Mouse (Mus musculus): ENCODE results near the gene Grin1. TPM values are rescaled to one million over a fixed set of nuclear protein-coding genes. Genes with fewer than 3 reads are reported as not detected.
"Not testable (repeated sequence)": the region's sequence is repeated elsewhere in the genome, so short reads cannot be mapped to it uniquely, and the experiment has no call there.

Gene Grin1
- total RNA-seq, 2 experiments from 2014 or later = 435 to 455 TPM

DNA sequence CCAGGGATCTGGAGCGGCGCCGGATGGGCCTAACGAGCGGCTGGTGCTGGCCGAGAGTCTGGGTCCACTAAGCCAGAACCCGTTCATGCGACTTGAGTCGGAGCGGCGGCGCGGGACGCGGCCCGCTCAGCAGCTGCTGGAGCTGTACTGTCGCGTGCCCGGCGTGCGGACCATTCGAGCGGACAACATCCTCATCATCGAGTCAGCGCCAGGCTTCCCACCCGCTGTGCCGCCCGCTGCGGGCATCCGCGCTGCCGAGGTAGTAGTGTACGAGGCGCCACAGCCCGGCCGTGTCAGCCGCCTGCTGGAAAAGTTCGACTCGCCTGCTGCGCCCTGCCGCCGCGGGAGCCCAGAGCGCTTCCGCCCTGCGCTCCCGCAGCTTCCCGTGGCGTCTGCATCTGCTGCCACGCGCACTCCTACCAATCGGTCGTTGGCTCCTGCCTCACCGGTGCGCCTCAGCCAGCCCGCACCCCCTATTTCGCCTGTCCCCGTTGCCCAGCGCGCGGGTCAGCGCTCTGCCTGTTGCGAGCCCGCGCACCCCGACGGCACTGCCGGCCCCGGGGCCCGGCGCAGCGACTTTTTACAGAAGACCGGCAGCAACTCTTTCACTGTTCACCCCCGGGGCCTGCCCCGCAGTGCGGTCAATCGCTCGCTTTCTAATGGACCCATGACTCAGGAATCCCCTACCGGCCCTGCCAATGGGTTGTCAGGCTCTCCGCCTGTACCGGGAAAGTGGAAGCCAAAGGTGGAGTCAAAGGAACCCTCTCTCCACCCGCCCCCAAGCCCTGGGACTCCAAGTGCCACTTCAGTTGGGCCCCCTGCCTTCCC, 56.0 kb downstream of the Grin1 start:
- intact Hi-C loops (cut with DNase I) = loop anchor here (1.0 kb wide), 1 partner anchor 8 kb away; no protein-coding TSS in a partner anchor
- no peak for DNase-seq (ENCODE audit: low spot score in 2 of 2)

DNA sequence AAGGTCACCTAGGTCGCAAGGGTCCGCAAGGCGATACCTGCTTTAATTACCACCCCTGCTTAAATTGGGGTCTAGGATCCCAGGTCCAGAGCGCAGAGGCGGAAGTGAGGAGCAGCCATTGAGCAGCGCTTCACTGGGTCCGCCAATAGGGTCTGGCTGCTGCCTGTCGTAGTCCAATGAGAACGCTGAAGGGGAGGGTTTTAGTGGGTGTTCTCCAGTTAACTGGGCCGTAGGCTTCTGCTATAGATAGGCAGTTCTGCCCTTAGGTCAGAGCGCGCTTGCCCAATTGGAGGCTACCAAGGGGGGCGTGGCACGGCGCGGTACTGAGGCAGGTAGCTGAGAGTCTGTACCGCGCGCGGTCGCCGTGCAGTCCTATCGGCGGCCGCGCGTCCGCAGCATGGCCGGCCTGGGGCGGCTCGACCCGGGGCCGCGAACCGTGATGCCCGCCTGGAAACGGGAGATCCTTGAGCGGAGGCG, 56.7 kb downstream of the Grin1 start, which contains the start of gene Tprn:
TSS of gene Tprn (plus strand) at position 328 of the 477 bp plus-strand sequence.
- intact Hi-C loops (cut with DNase I) = no loop called here
- DNase-seq (ENCODE audit: low spot score in 2 of 2) = peak; percentile 93 to 99

DNA sequence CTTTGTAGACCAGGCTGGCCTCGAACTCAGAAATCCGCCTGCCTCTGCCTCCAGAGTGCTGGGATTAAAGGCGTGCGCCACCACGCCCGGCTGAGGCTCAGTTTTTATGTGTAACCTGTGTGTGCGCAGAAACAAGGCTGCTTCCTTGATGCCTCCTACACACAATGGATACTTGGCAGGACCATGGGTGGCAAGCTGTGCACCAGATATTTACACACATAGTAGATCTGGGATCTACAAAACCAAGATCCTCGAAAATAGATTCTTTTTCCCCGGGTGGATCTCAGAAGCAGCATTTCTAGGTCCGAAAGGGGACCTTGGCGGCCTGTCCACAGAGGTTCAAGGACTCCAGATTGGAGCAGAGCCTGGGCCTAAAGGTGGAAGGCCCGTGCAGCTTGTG, 57.1 kb downstream of the Grin1 start:
- intact Hi-C loops (cut with DNase I) = no loop called here
- peak; percentile 30 to 61 for DNase-seq (ENCODE audit: low spot score in 2 of 2)

DNA sequence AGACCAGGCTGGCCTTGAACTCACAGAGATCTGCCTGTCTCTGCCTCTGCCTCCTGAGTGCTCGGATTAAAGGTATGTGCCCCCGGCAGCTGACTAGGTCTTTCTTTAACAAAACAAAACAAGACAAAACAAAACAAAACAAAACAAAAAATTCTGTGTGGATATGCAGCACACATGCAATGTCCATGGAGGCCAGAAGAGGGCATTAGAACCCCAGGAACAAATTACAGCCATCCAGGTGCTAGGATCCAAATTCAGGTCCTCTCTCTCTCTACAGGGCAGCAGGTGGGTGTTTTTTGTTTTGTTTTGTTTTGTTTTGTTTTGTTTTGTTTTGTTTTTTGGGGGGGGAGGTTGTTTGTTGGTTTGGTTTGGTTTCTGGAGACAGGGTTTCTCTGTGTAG, 60.1 kb downstream of the Grin1 start:
- intact Hi-C loops (cut with DNase I) = loop anchor here (5.0 kb wide), 1 partner anchor 67 kb away; no protein-coding TSS in a partner anchor

DNA sequence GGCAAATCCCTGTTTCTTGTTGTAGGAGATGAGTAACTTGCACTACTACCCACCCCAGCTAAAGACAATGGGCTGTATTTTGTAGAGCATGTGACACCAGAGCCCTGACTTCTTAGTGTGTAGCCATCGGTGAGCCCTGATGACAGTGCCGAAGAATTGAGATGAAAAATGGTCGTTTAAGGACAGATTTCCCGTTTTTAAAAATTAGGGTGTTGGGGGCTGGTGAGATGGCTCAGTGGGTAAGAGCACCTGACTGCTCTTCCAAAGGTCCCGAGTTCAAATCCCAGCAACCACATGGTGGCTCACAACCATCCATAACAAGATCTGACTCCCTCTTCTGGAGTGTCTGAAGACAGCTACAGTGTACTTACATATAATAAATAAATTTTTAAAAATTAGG, 61.7 kb downstream of the Grin1 start:
- intact Hi-C loops (cut with DNase I) = loop anchor here (5.0 kb wide), 1 partner anchor 65 kb away; no protein-coding TSS in a partner anchor
- not testable (repeated sequence) for DNase-seq (ENCODE audit: low spot score in 2 of 2)

More for the DNA sequence above, 60.1 kb downstream of the Grin1 start:
- DNase-seq (ENCODE audit: low spot score in 2 of 2) = no peak

DNA sequence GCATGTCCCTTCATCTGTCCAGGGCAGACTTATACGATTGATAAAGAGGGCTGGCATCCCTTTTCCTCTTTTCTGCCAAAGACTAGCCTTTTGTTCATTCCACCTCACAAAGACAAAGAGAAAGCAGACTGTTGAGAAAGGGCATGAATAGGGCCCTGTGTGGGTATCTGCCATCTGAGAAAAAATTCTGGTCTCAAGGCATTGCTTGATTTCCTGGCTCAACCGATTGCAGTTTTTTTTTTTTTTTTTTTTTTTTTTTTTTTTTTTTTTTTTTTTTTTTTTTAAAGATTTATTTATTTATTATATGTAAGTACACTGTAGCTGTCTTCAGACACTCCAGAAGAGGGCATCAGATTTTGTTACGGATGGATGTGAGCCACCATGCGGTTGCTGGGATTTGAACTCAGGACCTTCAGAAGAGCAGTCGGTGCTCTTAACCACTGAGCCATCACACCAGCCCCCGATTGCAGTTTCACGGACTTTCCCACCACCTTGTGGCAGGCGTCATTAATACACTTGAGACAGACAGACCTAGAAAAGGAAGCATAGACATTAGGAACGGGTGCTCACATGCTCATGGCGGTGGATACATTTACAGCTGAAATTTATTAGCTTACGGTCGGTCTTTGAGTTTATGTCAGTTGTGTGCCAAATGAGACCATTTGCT, 62.4 kb downstream of the Grin1 start:
- not testable (repeated sequence) for DNase-seq (ENCODE audit: low spot score in 2 of 2)
- intact Hi-C loops (cut with DNase I) = loop anchor here (5.0 kb wide), 1 partner anchor 64 kb away; no protein-coding TSS in a partner anchor

DNA sequence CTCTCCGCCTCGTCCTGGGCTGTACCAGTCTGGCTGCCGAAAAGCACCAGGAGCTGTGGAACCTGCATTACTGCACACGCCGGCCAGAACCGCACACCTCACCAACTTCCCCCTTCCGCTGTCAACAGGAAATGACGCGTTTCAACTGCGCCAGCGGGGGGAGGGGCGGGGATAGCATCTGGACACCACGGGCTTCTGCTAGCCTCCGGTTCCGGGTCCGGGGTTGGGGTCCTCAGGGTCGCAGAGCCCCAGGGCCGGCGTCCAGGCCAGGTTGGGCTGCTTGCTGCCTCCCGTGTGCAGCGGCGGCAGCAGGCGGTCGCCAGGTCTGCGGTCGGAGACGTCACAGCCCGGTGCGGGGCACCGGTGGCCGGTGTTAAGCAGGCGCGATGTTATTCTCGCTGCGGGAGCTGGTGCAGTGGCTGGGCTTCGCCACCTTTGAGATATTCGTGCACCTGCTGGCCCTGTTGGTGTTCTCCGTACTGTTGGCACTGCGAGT, 63.7 kb downstream of the Grin1 start, which contains the start of gene Tmem203:
TSS of gene Tmem203 (plus strand) at position 156 of the 496 bp plus-strand sequence.
- intact Hi-C loops (cut with DNase I) = loop anchor here (2.0 to 5.0 kb wide), 2 partner anchors 31 to 63 kb away; partner anchors contain the start of gene Tubb4b
- DNase-seq (ENCODE audit: low spot score in 2 of 2) = peak; percentile 83 to 90

DNA sequence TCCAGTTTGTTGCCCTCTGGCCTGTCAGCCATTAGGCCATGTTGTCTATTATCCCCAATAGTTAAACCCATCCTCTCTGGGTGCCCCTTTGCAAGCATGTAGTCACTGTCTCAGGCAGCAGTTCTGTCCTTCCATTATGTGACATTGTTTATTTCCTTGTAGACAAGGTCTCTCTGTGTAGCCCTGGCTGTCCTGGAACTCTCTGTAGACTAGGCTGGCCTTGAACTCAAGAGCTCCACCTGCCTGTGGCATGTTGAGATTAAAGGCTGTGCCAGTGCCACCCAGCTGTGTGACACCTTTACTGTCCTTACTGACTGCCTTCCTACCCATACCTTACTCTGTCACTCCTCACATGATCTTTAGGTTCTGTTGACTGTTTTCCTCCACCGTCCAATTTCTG, 66.7 kb downstream of the Grin1 start:
- DNase-seq (ENCODE audit: low spot score in 2 of 2) = no peak
- intact Hi-C loops (cut with DNase I) = no loop called here

DNA sequence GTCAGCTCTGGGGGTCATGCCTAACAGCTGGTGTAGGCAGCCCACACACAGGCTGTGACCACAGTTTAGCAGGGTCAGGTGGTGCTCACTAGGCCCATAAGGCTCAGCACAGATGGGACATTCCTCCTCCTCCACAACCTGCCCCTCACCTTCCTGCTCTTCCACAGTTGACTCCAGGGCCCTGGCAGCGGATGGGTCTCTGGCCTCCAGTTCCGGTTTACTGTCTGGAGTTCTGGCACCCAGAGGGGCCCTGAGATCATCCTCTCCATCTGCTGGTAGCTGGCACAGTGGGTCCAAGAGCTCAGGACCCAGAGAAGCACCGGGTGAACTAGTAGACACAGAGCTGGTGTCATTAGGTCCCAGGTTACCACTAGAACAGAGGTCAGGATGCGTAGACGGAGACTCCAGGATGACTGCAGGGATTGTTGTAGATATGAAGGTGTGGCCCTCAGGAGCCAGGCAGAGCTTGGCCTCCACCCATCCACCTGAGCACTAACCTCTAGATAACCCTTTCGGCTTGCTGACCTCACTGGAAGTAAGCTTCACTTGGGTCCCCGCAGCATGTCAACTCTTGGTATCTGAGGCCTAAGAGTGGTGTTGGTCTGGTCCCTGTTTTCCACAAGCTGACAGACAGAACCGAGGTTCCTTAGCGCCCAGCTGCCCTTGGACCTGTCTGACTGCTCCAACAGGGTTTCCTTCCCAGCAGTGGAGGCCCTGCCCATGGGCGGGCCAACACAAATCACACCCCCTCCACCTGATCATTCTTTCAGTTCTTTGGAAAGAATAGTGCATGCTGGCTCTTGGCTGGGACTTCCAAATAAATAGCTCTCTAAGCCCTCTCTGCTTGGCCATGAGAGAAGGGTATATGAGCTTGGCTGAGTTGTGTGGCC, 72.6 kb downstream of the Grin1 start, which contains the start of gene AL732309.1:
TSS of gene AL732309.1 (minus strand) at position 681 of the 890 bp plus-strand sequence.
- intact Hi-C loops (cut with DNase I) = no loop called here
- no peak for DNase-seq (ENCODE audit: low spot score in 2 of 2)

DNA sequence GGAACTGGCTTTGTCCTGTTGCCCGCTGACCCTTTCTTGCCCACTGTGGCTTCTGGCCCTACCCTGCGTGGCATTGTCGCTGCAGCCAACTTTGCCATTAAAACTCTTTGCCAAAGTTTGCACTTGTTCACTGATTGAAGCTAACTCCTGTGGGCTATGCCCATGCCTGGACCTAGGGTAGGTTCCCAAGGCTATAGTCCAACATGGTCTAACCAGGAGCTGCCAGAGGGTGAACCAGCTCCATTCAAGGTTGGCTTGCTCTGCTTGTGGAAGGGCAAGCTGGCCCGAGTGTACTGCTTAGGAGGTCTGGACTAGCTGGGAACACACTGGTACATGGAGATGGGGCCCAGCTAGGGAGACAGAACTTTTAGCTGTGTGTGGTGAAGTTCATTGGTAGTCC, 74.8 kb downstream of the Grin1 start:
- intact Hi-C loops (cut with DNase I) = no loop called here
- DNase-seq (ENCODE audit: low spot score in 2 of 2) = no peak

DNA sequence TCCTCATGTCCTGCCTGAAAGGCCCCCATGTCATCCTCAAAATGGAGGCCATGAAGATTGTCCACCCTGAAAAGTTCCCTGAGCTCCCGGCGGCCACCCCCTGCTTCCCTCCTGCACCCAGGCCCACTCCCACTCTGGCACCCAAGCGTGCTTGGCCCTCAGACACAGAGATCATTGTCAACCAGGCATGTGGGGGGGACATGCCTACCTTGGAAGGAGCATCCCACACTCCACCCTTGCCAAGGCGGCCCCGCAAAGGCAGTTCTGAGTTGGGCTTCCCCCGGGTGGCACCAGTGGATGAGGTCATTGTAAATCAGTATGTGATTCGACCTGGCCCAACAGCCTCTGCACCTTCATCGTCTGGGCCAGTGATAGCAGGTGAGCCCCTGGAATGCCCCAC, 75.6 kb downstream of the Grin1 start:
- intact Hi-C loops (cut with DNase I) = no loop called here
- no peak for DNase-seq (ENCODE audit: low spot score in 2 of 2)

DNA sequence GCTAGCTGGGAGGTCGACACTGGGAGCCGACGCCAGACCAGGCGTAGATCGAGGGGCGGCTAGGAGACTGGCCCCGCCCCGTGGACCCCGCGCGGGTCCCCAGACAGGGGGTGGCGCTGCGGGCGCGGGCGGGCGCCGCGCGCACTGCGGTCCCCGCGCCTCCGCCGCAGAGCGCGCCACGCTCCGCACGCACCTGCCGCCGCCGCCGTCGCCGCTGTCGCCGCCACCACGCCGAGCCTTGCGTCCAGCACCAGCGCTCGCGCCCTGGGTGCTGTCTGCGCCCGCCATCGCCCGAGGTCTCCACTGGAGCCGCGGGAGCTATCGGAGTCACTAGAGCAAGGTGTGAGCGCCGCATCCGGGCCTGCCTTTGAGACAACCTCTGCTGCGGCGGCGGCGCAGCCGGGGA, 76.9 kb downstream of the Grin1 start, which contains the start of the genes Rnf208 and Cysrt1:
TSS of gene Rnf208 (plus strand) at position 155 of the 406 bp plus-strand sequence.
TSS of gene Cysrt1 (minus strand) at position 352 of the 406 bp plus-strand sequence.
- intact Hi-C loops (cut with DNase I) = no loop called here
- peak; percentile 54 to 55 for DNase-seq (ENCODE audit: low spot score in 2 of 2)

DNA sequence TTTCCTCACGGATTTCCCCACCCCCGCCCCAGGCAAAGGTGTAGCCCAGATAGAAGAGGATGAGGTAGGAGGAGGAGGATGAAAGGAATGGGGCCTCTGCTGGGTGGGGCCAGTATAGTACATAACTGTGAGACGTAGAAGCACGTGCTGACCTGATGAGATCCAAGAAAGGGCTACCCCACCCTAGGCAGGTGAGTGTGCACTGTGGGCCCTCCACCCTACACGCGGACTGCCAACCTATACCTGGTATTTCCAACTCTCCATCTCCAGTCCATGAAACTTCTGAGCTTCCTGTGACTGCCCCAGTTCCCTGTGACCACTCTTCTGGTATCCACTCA, 77.6 kb downstream of the Grin1 start:
- intact Hi-C loops (cut with DNase I) = no loop called here
- no peak for DNase-seq (ENCODE audit: low spot score in 2 of 2)

Other genes starting within 250 kb of the Grin1 start
- not detected for gene Entpd8, start 238.9 kb downstream of the Grin1 start, total RNA-seq (2021)
- gene Noxa1, start 224.0 kb downstream of the Grin1 start, total RNA-seq (2021) = not detected
- 10 to 100 TPM; 21.7 to 30.7 TPM for gene Nrarp, start 138.4 kb downstream of the Grin1 start, total RNA-seq (2021)
- gene Tor4a, start 122.3 kb downstream of the Grin1 start, total RNA-seq (2021) = 1 to 10 TPM; 1.9 to 2.3 TPM
- gene Nelfb, start 107.7 kb downstream of the Grin1 start, total RNA-seq (2021) = 10 to 100 TPM; 50.8 to 51.8 TPM
- gene Stpg3, start 104.5 kb downstream of the Grin1 start, total RNA-seq (2021) = under 1 TPM in 1 of 2 experiments, not detected in 1; 0.23 TPM
- not detected for gene Fam166a, start 100.4 kb downstream of the Grin1 start, total RNA-seq (2021)
- 100 to 1,000 TPM; 376 to 398 TPM for gene Tubb4b, start 94.5 kb downstream of the Grin1 start, total RNA-seq (2021)
- gene Slc34a3, start 84.8 kb downstream of the Grin1 start, total RNA-seq (2021) = not detected
- gene Rnf224, start 82.4 kb downstream of the Grin1 start, total RNA-seq (2021) = not detected
- gene Rnf208, start 76.9 kb downstream of the Grin1 start, total RNA-seq (2021) = 100 to 1,000 TPM; 243 to 256 TPM
- not detected for gene Cysrt1, start 76.7 kb downstream of the Grin1 start, total RNA-seq (2021)
- 1 to 10 TPM; 1.6 to 2.9 TPM for gene AL732309.1, start 72.3 kb downstream of the Grin1 start, total RNA-seq (2021)
- 10 to 100 TPM; 32.8 to 37.3 TPM for gene Tmem203, start 63.7 kb downstream of the Grin1 start, total RNA-seq (2021)
- 10 to 100 TPM; 14.4 to 15.5 TPM for gene Tprn, start 56.6 kb downstream of the Grin1 start, total RNA-seq (2021)
- 10 to 100 TPM; 67.2 to 69.6 TPM for gene Ssna1, start 46.7 kb downstream of the Grin1 start, total RNA-seq (2021)
- gene Anapc2, start 46.7 kb downstream of the Grin1 start, total RNA-seq (2021) = 10 to 100 TPM; 73.0 to 77.2 TPM
- not detected for gene Tmem210, start 31.0 kb downstream of the Grin1 start, total RNA-seq (2021)
- gene Lrrc26, start 29.3 kb downstream of the Grin1 start, total RNA-seq (2021) = not detected
- 10 to 100 TPM; 55.0 to 59.5 TPM for gene Man1b1, start 13.2 kb upstream of the Grin1 start, total RNA-seq (2021)
- gene Dpp7, start 37.2 kb upstream of the Grin1 start, total RNA-seq (2021) = 10 to 100 TPM; 28.2 to 33.2 TPM
- gene Uap1l1, start 46.5 kb upstream of the Grin1 start, total RNA-seq (2021) = 10 to 100 TPM; 11.3 to 14.0 TPM
- gene Sapcd2, start 53.1 kb upstream of the Grin1 start, total RNA-seq (2021) = 1 to 10 TPM; 1.9 to 2.5 TPM
- gene Entpd2, start 76.7 kb upstream of the Grin1 start, total RNA-seq (2021) = 10 to 100 TPM; 11.7 to 13.2 TPM
- gene Npdc1, start 80.2 kb upstream of the Grin1 start, total RNA-seq (2021) = 100 to 1,000 TPM; 331 to 339 TPM
- under 1 TPM; 0.32 to 0.37 TPM for gene Fut7, start 104.1 kb upstream of the Grin1 start, total RNA-seq (2021)
- gene Abca2, start 109.5 kb upstream of the Grin1 start, total RNA-seq (2021) = 100 to 1,000 TPM; 154 to 165 TPM
- gene Clic3, start 137.7 kb upstream of the Grin1 start, total RNA-seq (2021) = under 1 TPM in 1 of 2 experiments, not detected in 1; 0.69 TPM
- gene Paxx, start 141.9 kb upstream of the Grin1 start, total RNA-seq (2021) = 10 to 100 TPM; 68.6 to 81.0 TPM
- gene Ptgds, start 150.9 kb upstream of the Grin1 start, total RNA-seq (2021) = 1,000 to 10,000 TPM; 1,926 to 2,241 TPM
- not detected for gene Lcn12, start 174.7 kb upstream of the Grin1 start, total RNA-seq (2021)
- 100 to 1,000 TPM; 112 to 127 TPM for gene Fbxw5, start 181.6 kb upstream of the Grin1 start, total RNA-seq (2021)
- 1 to 10 TPM; 1.1 to 1.7 TPM for gene C8g, start 182.5 kb upstream of the Grin1 start, total RNA-seq (2021)
- gene Traf2, start 227.8 kb upstream of the Grin1 start, total RNA-seq (2021) = 10 to 100 TPM in 1 of 2 experiments, 1 to 10 TPM in 1; 9.6 to 10.4 TPM
- 100 to 1,000 TPM; 202 to 214 TPM for gene Edf1, start 238.7 kb upstream of the Grin1 start, total RNA-seq (2021)

Measured in left cerebral cortex, postnatal 25 days (tissue).